Mouse (Mus musculus) CH12.LX (cell line): Measurements from ENCODE around the gene Myo19.

ENCODE experiments used
- CTCF ChIP-seq, 2 experiments: IDR thresholded peaks in 1 of 2; conservative IDR thresholded peaks in 1 of 2; 2 replicates each; pipeline ENCODE4 v1.5.1; 2011 to 2012; ENCODE audit warnings: low read depth in 2 of 2, low read length in 2 of 2, improper control_type of control experiment in 1 of 2, inconsistent platforms in 1 of 2, mild to moderate bottlenecking in 1 of 2, moderate library complexity in 1 of 2
- ETS1 ChIP-seq: conservative IDR thresholded peaks from 2 replicates; pipeline ENCODE4 v1.6.1; 2012; ENCODE audit warnings: low read depth, mild to moderate bottlenecking, inconsistent platforms, low read length, improper control_type of control experiment, moderate library complexity
- HCFC1 ChIP-seq: IDR thresholded peaks from 2 replicates; pipeline ENCODE4 v1.6.1; 2012; ENCODE audit warnings: low read depth, mild to moderate bottlenecking, inconsistent platforms, low read length, improper control_type of control experiment
- MAFK ChIP-seq: IDR thresholded peaks from 2 replicates; pipeline ENCODE4 v1.6.1; 2011; ENCODE audit warnings: low read length, improper control_type of control experiment; ENCODE audit not compliant: insufficient replicate concordance
- RAD21 ChIP-seq: IDR thresholded peaks from 2 replicates; pipeline ENCODE4 v1.6.1; 2011; ENCODE audit warnings: low read depth, mild to moderate bottlenecking, low read length, improper control_type of control experiment, moderate library complexity
- RCOR1 ChIP-seq: conservative IDR thresholded peaks from 2 replicates; pipeline ENCODE4 v1.6.1; 2012; ENCODE audit warnings: low read depth, mild to moderate bottlenecking, inconsistent platforms, low read length, improper control_type of control experiment

DNA sequence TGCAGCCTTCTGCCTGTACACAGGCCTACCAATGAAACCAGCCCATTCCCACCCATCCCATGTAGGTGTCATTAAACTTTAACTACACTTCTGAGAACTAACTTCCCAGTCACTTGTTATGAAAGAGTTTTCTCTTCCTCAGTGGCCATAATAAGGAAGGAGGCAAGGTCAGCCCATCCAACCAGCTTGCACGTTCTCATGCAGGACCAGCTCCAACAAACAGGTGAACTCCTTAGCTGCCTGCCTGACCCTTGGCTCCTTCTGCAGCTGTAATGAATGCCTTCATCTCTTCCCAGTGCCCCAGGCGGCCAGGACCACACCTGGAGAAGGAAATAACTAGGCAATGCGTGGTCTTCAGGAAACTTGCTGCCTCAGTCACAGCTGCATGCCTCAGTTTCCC is 65.9 kb downstream of the Myo19 start:
- TF ChIP-seq CTCF (conservative IDR thresholded peaks at IDR 0.05 in 1 of 2, IDR thresholded peaks at IDR 0.05 in 1 of 2; ENCODE audit: low read depth in 2 of 2, low read length in 2 of 2) = no peak
- TF ChIP-seq HCFC1 = no peak
- no peak for TF ChIP-seq RAD21
- no peak for TF ChIP-seq MAFK
- no peak for TF ChIP-seq ETS1
- no peak for TF ChIP-seq RCOR1
